Mouse (Mus musculus) erythroblast, adult 5-6 weeks (primary cell): ENCODE results near the gene Osbpl2. TPM values are rescaled to one million over a fixed set of nuclear protein-coding genes. Genes with fewer than 3 reads are reported as not detected.

Experiments used
- ATAC-seq: replicated peaks from 2 replicates; pipeline ENCODE4 v1.8.0; 2016; ENCODE audit warnings: moderate number of reproducible peaks, mild to moderate bottlenecking, moderate TSS enrichment, inconsistent platforms; ENCODE audit not compliant: poor library complexity, low FRiP score, severe bottlenecking
- total RNA-seq, 2 experiments: library from RNA; stranded (forward) in 1 of 2; stranded (reverse) in 1 of 2; fragments of 150-400 nt in 1 of 2; fragments of 200-764, 138-1000 nt in 1 of 2; gene quantifications; 2 replicates each; pipeline versions ENCODE4 v1.2.3 to v1.2.4; 2015 to 2017; ENCODE audit warnings: low replicate concordance in 2 of 2

Gene Osbpl2
- total RNA-seq, 2 experiments from 2014 or later, result 9.2 to 10.0 TPM

GRCm38 (mm10) chr2:180103978-180104658 is 15.0 kb upstream of the Osbpl2 start, which contains the start of gene Hrh3:
Gene Hrh3 (minus strand): TSS chr2:180104488.
- ATAC-seq, result no peak

- ATAC-seq, result no peak
These were observed 14.3 kb upstream of the Osbpl2 start for GRCm38 (mm10) chr2:180104659-180105377.

- ATAC-seq, result no peak
These were observed 13.5 kb upstream of the Osbpl2 start for GRCm38 (mm10) chr2:180105441-180106190.

- ATAC-seq, result no peak
These were observed 12.0 kb upstream of the Osbpl2 start for GRCm38 (mm10) chr2:180107081-180107480.

DNA sequence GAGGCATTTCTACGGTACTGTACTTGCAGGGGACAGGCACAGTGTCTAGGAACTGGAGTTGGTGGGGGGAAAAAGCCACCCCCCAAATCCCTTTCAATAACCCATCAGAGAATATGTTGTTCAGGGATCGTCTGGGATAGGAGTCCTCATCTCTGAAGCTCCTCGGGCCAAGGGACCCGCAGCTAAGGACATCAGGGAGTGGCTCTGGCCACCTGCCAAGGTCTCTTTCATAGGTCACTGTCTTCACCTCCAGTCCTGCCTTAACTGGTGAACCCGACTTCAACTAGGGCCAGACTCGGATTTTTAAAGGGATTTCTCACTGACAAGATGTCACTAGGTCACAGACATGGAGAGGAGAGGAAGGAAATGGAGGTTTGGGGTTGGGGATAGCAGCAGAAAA is 10.8 kb upstream of the Osbpl2 start:
- no peak for ATAC-seq

GRCm38 (mm10) chr2:180113909-180114890 is 4.9 kb upstream of the Osbpl2 start:
- no peak for ATAC-seq

DNA sequence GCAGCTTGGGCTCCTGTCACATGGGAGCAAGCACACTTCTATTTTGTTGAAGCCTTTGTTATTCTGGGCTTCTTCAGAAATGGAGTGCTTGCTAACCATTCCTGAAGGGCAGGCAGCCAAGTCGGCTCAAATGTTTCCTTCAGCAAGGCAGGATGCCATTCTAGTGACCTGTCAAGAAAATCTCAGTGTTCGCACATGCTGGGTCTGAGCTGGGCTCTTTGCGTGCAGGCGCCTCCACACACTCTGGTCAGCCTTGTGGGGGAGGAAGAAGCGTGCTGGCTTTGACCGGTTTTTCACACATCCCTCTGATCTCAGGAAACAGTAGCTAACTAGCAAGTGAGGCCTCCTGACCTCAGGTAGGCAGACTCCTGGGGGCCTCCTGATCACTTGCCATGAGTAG is 3.8 kb upstream of the Osbpl2 start:
- no peak for ATAC-seq

GRCm38 (mm10) chr2:180116081-180116493 is 3.0 kb upstream of the Osbpl2 start:
- ATAC-seq, result no peak

DNA sequence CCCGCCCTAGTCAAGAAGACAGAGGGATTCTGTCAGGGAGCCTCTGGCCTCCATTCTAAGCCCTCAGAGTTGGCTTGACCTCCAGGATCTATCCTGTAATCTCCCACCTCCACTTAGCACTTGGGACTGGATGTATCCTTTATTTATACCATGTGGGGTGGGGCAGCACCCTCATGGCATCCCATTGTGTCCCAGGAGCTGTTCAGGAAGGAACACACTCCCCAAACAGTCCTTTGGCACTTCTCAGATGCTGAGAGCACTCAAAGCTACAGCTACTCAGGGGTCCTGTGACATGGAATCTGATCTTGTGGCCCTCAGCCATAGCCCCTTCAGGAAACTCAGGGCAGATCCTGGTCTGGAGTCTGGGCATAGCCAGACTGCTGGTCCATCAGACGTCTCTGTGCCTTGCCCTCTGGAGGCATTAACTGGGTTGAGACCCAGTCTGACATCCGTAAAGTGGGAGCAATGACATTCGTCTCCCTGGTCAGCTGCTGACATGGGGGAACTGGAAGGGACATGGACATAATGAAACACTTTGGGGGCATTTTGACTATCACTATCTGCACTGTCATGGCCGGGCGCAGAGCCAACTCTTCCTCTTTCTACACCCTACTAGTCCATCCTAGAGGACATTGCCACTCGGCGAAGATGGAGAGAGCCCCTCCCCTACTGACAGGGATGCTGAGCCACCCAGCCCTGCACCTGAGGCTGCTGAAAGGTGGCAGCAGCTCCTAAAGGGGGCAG is 2.2 kb upstream of the Osbpl2 start:
- ATAC-seq, result no peak

DNA sequence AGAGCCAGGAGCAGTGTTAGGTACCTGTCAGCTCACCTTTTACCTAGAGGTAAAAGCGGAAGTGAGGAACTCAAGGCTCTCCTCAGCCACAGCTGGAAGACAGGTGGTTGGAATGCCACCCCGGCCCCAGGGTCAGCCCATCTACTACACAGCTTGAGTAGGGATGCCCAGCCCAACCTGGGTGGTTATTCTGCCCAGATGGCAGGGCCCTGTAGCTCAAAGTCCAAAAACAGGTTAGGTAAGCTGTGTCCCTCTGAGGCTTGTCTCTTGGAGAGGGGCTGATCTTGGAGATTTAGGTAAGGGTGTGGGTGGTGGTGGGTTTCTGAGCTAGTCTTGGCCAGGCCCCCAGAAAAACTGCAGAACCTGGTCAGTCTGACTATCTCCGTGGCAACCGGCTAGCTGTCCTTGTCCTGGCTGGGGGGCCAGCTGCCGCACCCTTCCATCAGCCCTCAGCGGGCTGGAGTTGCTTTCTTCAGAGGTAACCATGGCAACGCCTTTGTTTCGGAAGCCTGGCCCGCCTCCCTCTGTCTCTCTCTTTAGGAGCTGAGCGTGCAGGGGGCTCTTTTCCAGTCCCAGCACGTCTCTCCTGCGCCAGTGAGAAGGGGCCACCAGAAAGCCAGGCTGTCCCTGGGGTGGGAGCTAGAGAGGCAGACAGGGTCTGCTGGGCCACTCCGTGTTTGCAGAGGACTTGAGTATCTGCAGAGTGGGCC is 1.5 kb upstream of the Osbpl2 start:
- no peak for ATAC-seq

- ATAC-seq, result 0 out of 2 replicates have a peak, but pooled peaks have one; percentile 7
These were observed 559 bp downstream of the Osbpl2 start for GRCm38 (mm10) chr2:180119439-180120291.

- ATAC-seq, result no peak
These were observed 1.2 kb downstream of the Osbpl2 start for GRCm38 (mm10) chr2:180120292-180120761.

DNA sequence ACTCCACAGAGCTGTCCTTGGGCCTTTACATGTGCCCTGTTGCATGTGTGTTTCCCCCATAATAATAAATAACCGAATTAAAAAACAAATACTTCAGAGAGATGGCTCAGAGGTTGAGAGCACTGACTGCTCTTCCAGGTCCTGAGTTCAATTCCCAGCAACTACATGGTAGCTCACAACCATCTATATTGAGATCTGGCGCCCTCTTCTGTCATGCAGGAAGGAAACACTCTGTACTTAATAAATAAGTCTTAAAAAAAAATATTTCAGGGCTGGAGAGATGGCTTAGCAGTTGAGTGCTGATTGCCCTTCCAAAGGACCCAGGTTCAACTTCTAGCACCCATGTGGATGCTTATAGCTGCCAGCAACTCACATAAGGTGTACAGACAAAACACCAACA is 5.1 kb downstream of the Osbpl2 start:
- ATAC-seq, result no peak

GRCm38 (mm10) chr2:180126195-180126594 is 7.1 kb downstream of the Osbpl2 start:
- ATAC-seq, result no peak

DNA sequence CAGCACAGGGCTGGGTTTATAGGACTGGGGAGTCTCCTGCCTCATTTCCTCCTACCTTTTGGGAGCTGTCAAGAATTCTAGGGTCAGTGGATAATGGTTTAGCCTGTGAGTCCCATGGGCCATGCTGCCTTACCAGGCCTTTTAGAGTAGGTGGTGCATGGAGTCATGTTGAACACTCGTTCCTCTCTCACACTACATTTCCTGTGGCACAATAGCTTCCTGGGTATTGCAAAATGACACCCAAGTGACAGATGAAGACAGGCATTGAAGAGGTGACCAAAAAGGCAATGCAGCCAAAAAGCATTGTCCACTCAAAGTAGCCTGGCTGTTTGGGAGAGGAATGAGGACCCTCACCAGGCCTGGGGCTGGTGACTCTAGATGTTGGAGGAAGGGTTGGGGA is 8.6 kb downstream of the Osbpl2 start:
- no peak for ATAC-seq

GRCm38 (mm10) chr2:180133231-180133630 is 14.1 kb downstream of the Osbpl2 start:
- ATAC-seq, result no peak

- ATAC-seq, result no peak
These were observed 14.8 kb downstream of the Osbpl2 start for GRCm38 (mm10) chr2:180133911-180134310.
